Mouse (Mus musculus): ENCODE measurements around the gene Cutc.
A peak's percentile ranks its signal among the peaks of the same experiment; 100 is the strongest.

Cutc gene

GRCm38 (mm10) chr19:43753226-43753835 lies 535 bp downstream of the Cutc start:
- DNase-seq (ENCODE audit: low read depth) = peak; percentile 71

DNA sequence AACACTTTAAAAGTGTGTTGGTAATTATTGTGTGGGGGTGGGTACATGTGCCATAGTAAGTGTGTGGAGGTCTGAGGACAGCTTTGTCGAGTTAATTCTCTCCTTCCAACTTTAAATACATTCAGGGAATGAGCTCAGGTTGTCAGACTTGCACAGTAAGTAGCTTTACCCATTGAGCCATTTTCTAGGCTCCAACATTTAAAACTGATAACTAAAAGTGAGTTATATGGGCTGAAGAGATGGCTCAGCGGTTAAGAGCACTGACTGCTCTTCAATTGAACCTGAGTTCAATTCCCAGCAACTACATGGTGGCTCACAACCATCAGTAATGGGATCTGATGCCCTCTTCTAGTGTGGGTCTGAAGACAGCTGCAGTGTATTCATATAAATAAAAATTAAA lies 1.4 kb downstream of the Cutc start:
- no peak for DNase-seq (ENCODE audit: low read depth)

DNA sequence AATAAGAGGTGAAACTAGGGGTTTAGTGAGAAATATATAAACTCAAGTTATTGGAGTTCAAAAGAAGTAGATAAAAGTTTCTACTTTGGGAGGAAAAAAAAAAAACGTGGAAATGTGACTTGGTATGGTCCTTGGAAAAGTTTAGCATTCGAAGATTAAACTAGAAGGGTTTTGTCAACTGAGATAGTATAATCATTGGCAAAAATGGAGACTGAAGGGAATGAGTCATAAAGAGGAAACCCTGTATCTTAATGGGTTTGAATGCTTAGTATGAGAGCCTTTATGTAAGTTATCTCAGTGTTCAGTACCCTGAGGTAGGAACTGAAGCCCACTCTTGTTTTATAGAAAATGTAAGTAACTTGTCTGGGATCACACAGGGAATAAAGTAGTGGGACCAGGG lies 2.1 kb downstream of the Cutc start:
- no peak for DNase-seq (ENCODE audit: low read depth)

- DNase-seq (ENCODE audit: low read depth) = peak; percentile 76
These were observed 7.7 kb downstream of the Cutc start for GRCm38 (mm10) chr19:43760504-43760903.

DNA sequence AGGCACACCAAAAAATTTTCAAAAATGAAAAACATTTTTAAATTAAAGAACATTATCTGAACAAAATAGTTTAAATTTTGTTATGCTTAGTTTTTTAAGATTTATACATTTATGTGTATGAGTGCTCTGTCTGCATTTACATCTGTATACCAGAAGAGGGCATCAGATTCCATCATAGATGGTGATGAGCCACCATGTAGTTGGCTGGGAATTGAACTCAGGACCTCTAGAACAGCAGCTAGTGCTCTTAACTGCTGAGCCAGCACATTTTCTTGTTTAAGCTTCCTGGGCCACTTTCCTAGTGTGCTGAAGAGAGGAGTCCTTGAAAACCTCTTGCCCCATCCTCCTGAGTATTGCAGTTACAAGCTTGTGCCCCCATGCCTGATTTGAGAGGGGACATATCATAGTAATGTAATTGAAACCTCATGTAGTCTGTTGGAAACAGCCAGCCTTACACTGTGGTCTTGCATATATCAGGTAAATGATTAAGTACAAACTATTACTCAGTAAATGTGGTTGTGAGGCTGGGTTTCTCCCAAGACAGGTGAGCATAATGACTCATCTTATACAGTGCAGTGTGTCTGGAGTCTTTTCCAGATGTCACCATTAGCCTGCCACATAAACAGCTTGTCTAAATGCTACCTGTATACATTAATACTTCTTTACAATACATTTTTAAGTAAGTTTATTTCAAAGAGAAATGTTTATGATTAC lies 8.9 kb downstream of the Cutc start:
- DNase-seq (ENCODE audit: low read depth) = no peak

GRCm38 (mm10) chr19:43762410-43762809 lies 9.6 kb downstream of the Cutc start:
- no peak for DNase-seq (ENCODE audit: low read depth)

DNA sequence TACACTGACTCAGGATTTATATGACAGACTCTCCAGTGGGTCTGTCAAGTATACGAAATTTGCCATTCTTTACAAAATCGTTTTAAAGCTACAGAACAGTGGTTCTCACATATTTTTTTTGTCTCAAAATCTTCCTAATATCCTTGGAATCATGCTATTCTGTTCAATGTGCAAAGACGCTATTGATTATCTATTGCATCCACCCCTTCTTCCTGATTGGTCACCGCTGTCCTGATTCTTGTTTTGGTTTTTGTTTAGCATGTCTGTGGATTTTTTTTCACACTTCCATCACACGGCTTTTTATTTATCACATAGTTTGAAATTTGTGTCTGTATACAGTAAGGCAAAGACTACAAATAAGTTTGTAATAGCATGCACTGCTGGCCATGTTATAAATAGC lies 13.7 kb downstream of the Cutc start:
- DNase-seq (ENCODE audit: low read depth) = no peak

GRCm38 (mm10) chr19:43767549-43768322 lies 14.9 kb downstream of the Cutc start:
- no peak for DNase-seq (ENCODE audit: low read depth)

DNA sequence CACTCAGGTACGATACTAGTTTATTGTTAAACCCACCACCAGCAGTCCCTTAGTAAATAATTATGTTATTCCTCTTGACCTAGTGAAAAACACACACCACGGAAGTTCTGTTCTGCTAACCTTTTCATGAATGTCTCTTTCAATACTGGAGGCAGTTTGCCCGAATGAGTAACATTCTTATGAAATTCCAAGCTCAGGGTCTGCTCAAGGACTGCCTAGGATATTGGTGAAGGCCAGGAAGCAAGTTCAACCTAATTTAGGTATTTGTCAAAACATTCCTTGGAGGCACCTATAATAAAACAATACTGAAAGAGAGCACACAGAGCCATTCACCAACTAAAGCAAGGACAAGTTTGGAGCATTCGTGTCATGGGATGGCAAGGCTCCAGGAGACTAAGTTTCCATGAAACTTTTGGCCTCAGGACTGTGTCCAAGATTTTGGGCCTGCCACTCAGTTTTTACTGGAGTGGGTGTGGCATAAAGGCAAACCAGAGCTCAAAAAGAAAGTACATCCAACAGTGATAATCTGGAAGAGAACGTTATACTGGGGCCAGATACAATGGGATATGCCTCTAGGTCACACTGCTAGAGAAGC lies 16.7 kb downstream of the Cutc start:
- DNase-seq (ENCODE audit: low read depth) = no peak

- no peak for DNase-seq (ENCODE audit: low read depth)
These were observed 17.8 kb downstream of the Cutc start for GRCm38 (mm10) chr19:43770584-43770983.

DNA sequence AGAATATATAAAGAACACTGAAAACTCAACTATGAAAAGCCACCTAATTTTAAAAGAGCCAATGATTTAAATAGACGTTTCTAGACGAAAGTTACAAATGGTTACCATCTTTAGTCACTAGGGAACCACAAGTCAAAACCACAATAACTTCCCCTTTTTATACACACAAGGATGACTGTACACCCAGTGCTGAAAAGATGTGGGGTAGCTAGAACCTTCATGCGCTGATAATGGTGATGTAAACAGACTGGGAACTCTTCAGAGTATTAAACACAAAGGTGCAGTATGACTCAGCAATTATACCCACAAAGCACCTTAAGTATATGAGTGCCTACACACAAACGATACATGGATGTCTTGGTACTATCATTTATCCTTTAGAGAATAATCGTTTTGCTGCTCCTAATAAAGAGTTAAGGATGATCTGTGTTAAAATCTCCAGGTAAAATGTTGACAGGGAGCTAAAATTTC lies 18.7 kb downstream of the Cutc start:
- no peak for DNase-seq (ENCODE audit: low read depth)

DNA sequence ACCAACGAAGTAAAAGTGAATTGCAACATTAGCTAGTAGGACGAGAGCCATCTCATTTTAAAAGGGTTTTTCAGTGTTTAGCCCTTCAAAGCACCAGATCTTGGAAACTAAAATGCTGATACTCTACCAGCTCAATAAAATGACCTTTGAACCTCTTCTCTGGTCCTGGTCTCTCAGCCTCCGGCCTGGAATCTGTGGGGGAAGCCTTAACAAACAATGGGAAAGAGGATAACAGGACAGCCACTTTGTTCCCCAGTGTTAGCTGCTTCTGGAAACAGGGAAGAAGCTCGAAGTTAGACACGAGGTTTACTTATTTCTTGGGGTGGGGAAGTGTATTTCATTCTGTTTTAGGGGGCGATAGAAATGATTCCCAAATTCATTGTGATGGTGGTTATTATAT lies 19.5 kb downstream of the Cutc start:
- no peak for DNase-seq (ENCODE audit: low read depth)

DNA sequence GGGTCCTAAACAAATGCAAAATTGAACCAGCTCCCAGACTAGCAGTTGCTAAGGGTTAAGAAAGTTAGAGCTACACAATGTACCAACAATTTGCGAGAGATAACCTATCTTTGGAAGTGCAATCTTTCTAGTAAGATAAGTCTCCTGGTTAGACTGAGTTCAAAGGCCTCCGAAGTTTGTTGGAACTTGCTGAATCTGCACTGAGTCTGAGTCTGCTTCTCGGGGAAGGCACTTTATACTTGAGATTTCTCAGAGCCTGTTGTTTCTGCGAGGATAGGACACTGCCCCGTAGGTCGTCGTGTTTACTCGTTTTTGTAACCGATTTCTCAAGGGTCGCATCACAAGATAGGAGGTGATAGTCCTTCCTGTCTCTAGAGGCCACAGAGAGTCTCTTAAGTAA lies 22.6 kb downstream of the Cutc start:
- no peak for DNase-seq (ENCODE audit: low read depth)

- no peak for DNase-seq (ENCODE audit: low read depth)
These were observed 23.8 kb downstream of the Cutc start for GRCm38 (mm10) chr19:43776561-43776960.

DNA sequence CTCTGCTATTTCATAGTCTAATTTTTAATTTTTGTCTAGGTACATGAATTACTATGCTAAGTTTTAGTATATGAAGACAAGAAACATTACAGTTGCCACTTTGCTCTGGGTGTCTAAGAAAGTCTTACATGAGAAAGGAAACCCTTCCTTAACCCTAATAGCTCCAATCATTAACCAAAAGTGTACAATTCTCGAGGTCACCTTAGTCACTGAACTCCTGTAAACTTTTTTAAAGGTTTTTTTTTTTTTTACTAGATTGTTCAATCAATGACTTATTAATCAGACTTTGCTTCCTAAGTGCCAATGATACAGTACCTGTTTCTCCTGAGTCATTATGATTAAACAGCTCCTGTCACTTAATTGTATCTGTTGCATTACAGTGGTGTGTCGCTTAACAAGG lies 24.5 kb downstream of the Cutc start:
- no peak for DNase-seq (ENCODE audit: low read depth)

GRCm38 (mm10) chr19:43780391-43780790 lies 27.6 kb downstream of the Cutc start:
- no peak for DNase-seq (ENCODE audit: low read depth)

GRCm38 (mm10) chr19:43781980-43782379 lies 29.2 kb downstream of the Cutc start, which contains the start of gene Abcc2:
Gene Abcc2 (plus strand): TSS chr19:43782192.
- DNase-seq (ENCODE audit: low read depth) = no peak

DNA sequence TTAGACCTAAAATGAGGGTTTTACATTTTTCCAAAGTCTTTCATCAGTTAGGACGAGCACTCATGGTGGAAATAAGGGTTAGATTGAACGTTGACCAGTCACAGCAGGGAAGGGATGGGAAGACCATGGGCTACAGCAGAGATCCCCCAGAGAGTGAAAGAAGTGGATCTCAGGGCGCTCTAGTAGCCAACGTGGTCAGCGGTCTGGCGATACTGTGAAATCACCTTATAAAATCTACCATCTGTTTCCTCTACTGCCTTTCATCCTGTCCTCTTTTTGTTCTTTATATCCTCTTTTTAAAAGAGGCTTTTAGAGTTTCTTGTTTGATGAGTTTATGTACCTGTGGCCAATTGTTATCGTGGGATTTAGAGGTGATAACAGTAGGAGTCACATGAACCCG lies 32.0 kb downstream of the Cutc start:
- no peak for DNase-seq (ENCODE audit: low read depth)

DNA sequence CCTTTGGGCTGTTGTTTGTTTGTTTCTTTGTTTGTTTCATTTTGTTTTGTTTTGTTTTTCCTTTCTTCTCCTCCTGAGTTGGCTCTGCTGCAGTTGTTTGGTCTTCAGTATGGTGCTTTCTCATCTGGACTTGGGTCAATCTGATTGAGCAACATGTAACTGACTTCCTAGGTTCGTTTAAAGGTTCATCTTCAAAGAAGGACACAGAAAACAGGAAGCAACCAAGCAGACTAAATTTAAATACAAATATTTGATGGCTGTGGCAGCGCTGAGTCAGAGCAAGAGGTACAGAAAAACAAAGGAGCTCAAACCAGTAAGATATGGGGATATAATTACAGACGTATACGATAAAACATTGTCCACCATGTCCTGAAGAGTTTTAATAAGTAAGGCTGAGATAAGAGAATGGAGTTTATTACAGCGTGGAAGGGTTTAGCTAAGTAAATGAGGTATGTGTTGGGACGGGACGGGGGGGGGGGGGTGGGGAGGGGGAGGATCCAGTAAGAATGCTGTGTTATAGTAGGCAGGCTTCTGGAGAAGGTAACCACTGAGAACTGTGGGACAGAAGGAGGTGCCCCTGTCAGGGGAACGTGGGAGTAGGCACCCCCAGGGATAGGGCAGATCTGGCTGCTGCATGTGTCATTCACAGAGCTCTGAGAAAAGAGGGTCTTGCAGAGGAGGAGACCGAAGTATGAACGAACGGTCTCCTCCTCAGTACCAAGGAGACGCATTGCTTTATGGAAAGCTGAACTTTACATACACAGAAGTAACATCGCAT lies 33.6 kb downstream of the Cutc start:
- DNase-seq (ENCODE audit: low read depth) = no peak

DNA sequence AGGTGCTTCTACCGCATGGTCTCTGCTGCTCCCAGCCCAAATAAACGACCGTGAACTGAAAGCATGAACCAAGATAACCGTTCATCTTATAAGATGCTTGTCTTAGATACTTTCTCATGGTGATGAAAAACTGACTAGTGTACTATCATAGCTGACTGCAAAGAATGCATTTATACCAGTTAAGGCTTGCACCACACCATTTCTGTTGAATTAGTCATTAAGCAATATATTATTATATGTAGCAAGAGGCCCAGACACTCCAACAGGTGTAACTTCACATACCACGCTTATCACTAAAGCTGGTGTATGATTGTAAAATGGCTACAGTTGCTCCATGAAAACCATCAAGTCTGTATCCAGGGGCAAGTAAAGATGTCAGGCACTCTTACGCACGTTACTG lies 37.0 kb downstream of the Cutc start:
- DNase-seq (ENCODE audit: low read depth) = no peak

- no peak for DNase-seq (ENCODE audit: low read depth)
These were observed 39.7 kb downstream of the Cutc start for GRCm38 (mm10) chr19:43792537-43792936.

- DNase-seq (ENCODE audit: low read depth) = no peak
These were observed 41.2 kb downstream of the Cutc start for GRCm38 (mm10) chr19:43793951-43794350.
